Mouse (Mus musculus) heart, adult 2 months (tissue): ENCODE measurements around the gene Lsr.

Experiments
- CTCF ChIP-seq: fragments of 200-600 bp; IDR thresholded peaks from 2 replicates; pipeline ENCODE4 v1.8.1; 2022; ENCODE audit warnings: antibody characterized with exemption, mild to moderate bottlenecking, moderate library complexity
- POLR2A ChIP-seq: fragments of 200-500 bp; IDR thresholded peaks from 2 replicates; pipeline ENCODE4 v1.6.1; 2011; ENCODE audit warnings: mild to moderate bottlenecking, low read depth, low read length, control low read depth; ENCODE audit not compliant: insufficient read depth

DNA sequence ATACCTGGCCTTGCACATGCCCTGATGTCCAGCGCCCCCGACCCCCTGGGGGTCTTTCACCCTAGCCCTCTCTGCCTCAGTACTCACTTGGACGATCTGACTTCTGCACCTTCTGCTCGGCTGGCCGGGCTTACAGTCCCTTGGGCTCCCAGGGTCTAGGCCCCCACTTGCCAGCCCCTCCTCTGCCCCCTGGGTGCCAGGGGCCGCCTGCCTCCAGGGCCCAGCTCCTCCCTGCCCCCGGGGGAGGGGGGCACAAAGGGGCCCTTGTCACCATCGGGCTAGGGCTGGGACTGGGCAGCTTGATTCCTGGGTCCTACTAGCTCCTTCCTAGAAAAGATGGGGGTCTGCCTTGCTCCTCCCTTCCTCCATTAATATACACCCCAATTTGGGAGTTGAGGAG is 58.5 kb downstream of the Lsr start, which contains the start of gene Mag:
- TF ChIP-seq POLR2A (no peak), CTCF (no peak)
